Mouse (Mus musculus): ENCODE data around the gene Tmem184b. TPM values are rescaled to one million over a fixed set of nuclear protein-coding genes. Genes with fewer than 3 reads are reported as not detected.

Gene Tmem184b
- polyA plus RNA-seq, 1 experiment from 2014 or later, result 77.2 TPM

DNA sequence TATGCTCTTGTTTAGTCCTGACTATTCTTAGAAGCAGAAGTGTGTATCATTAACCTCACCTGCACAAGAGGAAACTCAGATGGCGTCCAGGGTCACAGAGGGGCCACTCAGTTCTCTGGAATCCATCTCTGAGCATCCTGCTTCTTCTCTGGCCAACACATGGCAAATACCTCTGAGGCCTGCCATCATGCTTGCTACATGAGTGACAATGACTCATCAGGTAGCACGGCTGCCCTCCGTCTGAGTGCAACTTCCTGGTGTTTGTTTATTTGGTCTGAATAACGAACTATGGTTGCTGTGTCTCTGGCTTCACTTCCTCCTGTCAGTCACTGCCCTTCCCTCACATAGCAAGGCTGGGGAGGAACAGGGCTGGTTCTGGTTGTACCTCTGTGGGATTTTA is 11.1 kb upstream of the Tmem184b start:
- 32% methylated on average over 4 of the region's 4 CpGs for WGBS
- Histone ChIP-seq H3K4me3 (no peak overlapping the region), H3K9ac (no peak overlapping the region), H3K36me3 (peaks cover 32% of the 10 kb centered on the region), H3K4me1 (replicated peaks) (peaks cover 8% of the 10 kb centered on the region), H3K27ac (ENCODE audit: poor library complexity, severe bottlenecking) (no peak overlapping the region), H3K27me3 (replicated peaks) (no peaks in the 10 kb centered on the region), H3K9me3 (replicated peaks) (no peaks in the 10 kb centered on the region), H3K4me2 (no peak overlapping the region)
- no peak for ATAC-seq (ENCODE audit: insufficient number of reproducible peaks, low FRiP score)

DNA sequence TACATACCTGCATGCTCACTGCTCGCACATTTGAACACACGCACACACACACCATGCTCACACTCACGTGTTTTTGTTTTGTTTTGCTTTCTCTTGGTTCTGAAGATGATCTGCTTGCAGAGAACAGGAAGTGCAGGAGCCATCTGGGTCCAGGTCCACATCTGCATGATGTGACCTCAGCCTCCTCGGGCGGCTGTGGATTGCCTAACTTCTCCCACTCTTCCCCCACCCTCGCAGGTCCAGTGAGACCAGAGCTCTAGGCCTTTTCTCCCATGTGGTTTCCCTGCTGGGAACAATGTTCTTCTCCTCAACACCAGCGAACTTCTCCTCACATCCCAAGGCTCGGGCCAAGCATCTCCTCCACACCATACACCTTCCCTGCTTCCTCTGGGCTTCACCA is 10.4 kb upstream of the Tmem184b start:
- Histone ChIP-seq H3K27me3 (replicated peaks) (no peaks in the 10 kb centered on the region), H3K4me1 (replicated peaks) (peaks cover 15% of the 10 kb centered on the region), H3K9ac (no peak overlapping the region), H3K4me2 (no peak overlapping the region), H3K4me3 (no peak overlapping the region), H3K27ac (ENCODE audit: poor library complexity, severe bottlenecking) (no peak overlapping the region), H3K9me3 (replicated peaks) (no peaks in the 10 kb centered on the region), H3K36me3 (peaks cover 25% of the 10 kb centered on the region)
- ATAC-seq (ENCODE audit: insufficient number of reproducible peaks, low FRiP score), result no peak
- WGBS, result 76% methylated on average over 8 of the region's 8 CpGs

DNA sequence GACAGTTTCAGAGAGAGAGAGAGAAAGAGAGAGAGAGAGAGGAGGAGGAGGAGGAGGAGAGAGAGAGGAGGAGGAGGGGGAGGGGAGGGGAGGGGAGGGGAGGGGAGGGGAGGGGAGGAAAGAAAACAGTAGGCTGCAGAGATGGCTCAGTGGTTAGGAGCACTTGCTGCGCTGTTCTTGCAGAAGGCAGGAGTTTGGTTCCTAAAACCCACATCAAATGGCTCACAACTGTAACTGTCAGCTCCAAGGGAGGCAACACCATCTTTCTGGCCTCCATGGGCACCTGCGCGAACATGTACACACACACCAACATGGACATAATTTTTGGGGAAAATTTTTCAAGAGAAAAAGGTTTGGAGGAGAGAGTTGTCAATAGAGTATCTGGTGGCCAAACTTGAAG is 9.8 kb upstream of the Tmem184b start:
- WGBS, result 96% methylated on average over 3 of the region's 3 CpGs
- Histone ChIP-seq H3K9ac (no peak overlapping the region), H3K4me3 (no peak overlapping the region), H3K36me3 (peaks cover 19% of the 10 kb centered on the region), H3K9me3 (replicated peaks) (no peaks in the 10 kb centered on the region), H3K4me1 (replicated peaks) (peaks cover 20% of the 10 kb centered on the region), H3K4me2 (no peak overlapping the region), H3K27me3 (replicated peaks) (no peaks in the 10 kb centered on the region), H3K27ac (ENCODE audit: poor library complexity, severe bottlenecking) (no peak overlapping the region)
- ATAC-seq (ENCODE audit: insufficient number of reproducible peaks, low FRiP score), result no peak

DNA sequence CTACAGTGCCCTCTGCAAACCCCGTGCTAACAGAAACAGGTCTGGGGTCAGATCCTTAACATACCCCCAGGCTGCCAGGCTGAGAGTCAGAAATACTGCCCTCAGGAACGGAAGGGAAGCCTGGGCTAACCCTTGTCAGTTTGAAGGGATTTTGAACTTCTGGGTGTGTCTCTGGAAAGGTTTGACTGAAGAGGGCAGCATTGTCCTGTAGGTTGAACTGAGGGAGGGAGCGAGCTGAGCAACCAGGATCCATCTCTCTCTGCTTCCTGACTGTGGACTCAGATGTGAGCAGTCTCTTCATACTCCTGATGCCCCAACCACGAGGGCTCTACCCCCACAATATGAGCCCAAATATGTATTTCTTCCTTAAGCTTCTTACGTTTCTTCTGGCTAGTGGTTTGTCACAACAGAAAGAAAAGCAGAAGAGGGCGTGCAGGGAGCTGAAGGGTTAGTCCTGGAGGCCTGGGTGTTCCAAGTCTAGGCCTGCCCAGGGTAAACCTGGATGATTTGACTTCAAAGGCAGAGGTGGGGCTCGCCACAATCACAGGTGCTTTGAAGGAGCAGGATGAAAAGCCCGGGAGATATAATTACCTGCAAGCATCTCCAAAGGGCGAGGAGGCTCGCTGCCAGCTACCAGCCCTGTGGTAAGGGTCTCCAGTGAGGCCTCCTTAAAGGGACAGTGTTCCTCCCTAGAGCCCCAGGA is 8.1 kb upstream of the Tmem184b start:
- Histone ChIP-seq H3K9ac (no peak overlapping the region), H3K4me2 (no peak overlapping the region), H3K27ac (ENCODE audit: poor library complexity, severe bottlenecking) (no peak overlapping the region), H3K36me3 (peaks cover 5% of the 10 kb centered on the region), H3K27me3 (replicated peaks) (no peaks in the 10 kb centered on the region), H3K4me1 (replicated peaks) (peaks cover 23% of the 10 kb centered on the region), H3K9me3 (replicated peaks) (no peaks in the 10 kb centered on the region), H3K4me3 (no peak overlapping the region)
- no peak for ATAC-seq (ENCODE audit: insufficient number of reproducible peaks, low FRiP score)
- 78% methylated on average over 10 of the region's 10 CpGs for WGBS

DNA sequence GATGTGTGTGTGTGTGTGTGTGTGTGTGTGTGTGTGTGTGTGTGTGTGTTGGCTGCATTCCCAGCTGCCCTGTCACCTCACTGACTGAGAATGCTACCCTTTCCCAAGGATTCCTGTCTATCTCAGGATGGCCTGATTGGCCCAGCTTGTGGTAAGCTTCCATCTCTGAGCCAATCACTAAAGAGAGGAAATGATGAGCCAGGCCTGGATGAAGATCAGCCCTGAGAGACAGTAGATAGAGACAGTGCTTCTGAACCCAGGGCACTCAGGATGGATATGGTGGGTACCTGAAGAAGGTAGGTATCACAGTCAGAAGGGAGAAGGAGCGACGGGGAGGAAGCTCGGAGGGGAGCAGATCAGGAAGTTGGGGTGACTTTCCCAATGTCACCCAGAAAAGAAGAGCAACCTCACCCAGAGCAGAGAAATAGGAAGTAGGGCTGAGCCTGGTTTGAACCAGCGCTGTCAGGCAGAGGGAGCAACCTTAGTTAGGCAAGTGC is 5.8 kb upstream of the Tmem184b start:
- Histone ChIP-seq H3K9me3 (replicated peaks) (no peaks in the 10 kb centered on the region), H3K36me3 (no peaks in the 10 kb centered on the region), H3K4me1 (replicated peaks) (peaks cover 22% of the 10 kb centered on the region), H3K27me3 (replicated peaks) (no peaks in the 10 kb centered on the region), H3K27ac (ENCODE audit: poor library complexity, severe bottlenecking) (peak overlapping the region; percentile 29), H3K9ac (no peak overlapping the region), H3K4me3 (no peak overlapping the region), H3K4me2 (0 out of 2 replicates have a peak overlapping the region, but pooled peaks have one; percentile 3)
- WGBS, result 79% methylated on average over 4 of the region's 4 CpGs
- peak; percentile 68 for ATAC-seq (ENCODE audit: insufficient number of reproducible peaks, low FRiP score)

DNA sequence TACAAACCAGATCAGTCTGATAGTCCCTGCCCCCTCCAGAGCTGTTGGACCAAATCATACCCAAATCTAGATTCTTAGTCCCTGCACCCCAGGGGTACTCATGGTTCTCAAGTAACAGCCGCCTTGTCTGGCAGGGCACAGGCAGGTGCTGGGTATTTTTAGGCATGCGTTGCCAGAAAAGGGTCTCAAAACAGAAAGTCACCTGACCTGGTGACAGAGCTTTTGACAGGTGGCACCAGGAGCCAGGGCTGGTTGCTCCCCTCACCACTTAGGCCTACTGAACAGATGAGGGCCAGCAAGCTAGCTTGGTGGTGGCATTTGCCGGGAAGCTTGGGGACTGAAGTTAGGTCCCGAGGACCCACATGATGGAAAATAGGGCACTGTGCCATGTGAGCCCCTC is 3.2 kb upstream of the Tmem184b start:
- Histone ChIP-seq H3K9me3 (replicated peaks) (no peaks in the 10 kb centered on the region), H3K4me3 (no peak overlapping the region), H3K27ac (ENCODE audit: poor library complexity, severe bottlenecking) (no peak overlapping the region), H3K9ac (no peak overlapping the region), H3K4me1 (replicated peaks) (peaks cover 35% of the 10 kb centered on the region), H3K27me3 (replicated peaks) (no peaks in the 10 kb centered on the region), H3K4me2 (no peak overlapping the region), H3K36me3 (no peaks in the 10 kb centered on the region)
- no peak for ATAC-seq (ENCODE audit: insufficient number of reproducible peaks, low FRiP score)
- WGBS, result 64% methylated on average over 4 of the region's 4 CpGs

DNA sequence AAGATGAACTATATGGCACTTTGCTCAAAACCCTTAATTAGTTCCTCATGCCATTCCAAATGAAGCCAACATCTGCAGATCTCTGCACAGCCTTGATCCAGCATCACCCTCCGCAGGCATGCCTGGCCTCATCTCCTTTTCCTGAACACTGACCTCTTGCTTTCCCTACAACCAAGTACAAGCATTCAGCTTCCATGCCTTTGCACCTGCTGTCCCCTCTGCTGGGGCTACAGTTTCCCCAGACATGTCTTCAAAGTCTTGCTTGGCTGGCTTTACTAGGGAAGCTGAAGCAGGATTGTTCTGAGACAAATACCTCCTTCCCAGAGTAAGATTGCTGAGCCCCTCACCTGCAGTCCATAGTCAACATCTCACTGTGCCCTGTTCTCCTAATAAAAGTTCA is 908 bp upstream of the Tmem184b start:
- Histone ChIP-seq H3K36me3 (no peaks in the 10 kb centered on the region), H3K4me2 (no peak overlapping the region; the same call in 1 of the 2 replicates), H3K27me3 (replicated peaks) (no peaks in the 10 kb centered on the region), H3K4me3 (no peak overlapping the region), H3K27ac (ENCODE audit: poor library complexity, severe bottlenecking) (no peak overlapping the region), H3K9ac (no peak overlapping the region), H3K9me3 (replicated peaks) (no peaks in the 10 kb centered on the region), H3K4me1 (replicated peaks) (peaks cover 56% of the 10 kb centered on the region)
- ATAC-seq (ENCODE audit: insufficient number of reproducible peaks, low FRiP score), result no peak
- 58% methylated on average over 1 of the region's 1 CpGs for WGBS

DNA sequence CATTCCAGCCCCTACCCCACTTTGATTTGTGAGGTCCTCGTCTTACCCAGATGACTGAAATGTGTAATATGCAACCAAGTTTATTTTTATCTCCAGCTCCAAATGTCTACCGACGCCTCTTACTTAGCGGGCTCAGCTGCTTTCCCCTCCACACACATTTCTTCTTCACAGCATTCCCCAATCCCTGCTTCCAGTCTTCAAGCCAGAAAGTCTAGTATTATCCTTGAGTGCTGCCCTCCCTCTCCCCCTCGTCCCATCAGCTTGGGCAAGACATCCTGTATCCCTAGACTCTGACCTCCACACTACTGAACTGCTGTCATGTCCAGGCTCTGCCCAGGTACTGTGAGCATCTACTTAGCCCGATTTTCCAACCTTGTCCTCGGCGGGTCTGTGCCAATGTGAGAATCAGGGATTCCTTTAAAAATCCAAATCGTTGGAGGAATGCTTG is 418 bp upstream of the Tmem184b start:
- no peaks in the 10 kb centered on the region for H3K27me3 ChIP-seq (replicated peaks)
- H3K36me3 ChIP-seq, result no peaks in the 10 kb centered on the region
- no peak for ATAC-seq (ENCODE audit: insufficient number of reproducible peaks, low FRiP score)
- H3K4me3 ChIP-seq, result peak overlapping the region; percentile 88
- peaks cover 56% of the 10 kb centered on the region for H3K4me1 ChIP-seq (replicated peaks)
- H3K9ac ChIP-seq, result peak overlapping the region; percentile 89
- 20% methylated on average over 9 of the region's 9 CpGs for WGBS
- peak overlapping the region; percentile 94 for H3K4me2 ChIP-seq
- H3K9me3 ChIP-seq (replicated peaks), result no peaks in the 10 kb centered on the region
- H3K27ac ChIP-seq (ENCODE audit: poor library complexity, severe bottlenecking), result peak overlapping the region; percentile 75

DNA sequence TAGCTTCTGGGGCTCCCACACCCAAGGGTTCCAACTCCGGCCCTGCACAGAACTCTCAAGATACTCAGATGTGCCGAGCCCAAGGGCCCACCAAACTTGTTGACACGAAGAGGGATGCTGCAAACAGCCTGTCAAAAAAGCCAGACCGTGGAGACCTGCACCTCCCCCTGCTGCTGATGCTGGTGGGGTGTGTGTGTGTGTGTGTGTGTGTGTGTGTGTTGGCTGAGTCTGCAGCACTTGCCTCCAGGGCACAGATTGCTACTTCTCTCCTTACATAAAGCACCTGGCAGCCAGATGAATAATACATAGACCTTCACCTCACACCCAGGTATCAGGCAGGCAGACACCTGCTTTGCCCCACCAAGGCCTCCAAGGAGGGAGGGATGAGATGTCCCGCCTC is 1.2 kb downstream of the Tmem184b start:
- Histone ChIP-seq H3K27ac (ENCODE audit: poor library complexity, severe bottlenecking) (0 out of 2 replicates have a peak overlapping the region, but pooled peaks have one; percentile 75), H3K9ac (peak overlapping the region; percentile 89), H3K9me3 (replicated peaks) (no peaks in the 10 kb centered on the region), H3K4me2 (peak overlapping the region; percentile 94), H3K4me1 (replicated peaks) (peaks cover 61% of the 10 kb centered on the region), H3K4me3 (peak overlapping the region; percentile 88), H3K36me3 (peaks cover 12% of the 10 kb centered on the region), H3K27me3 (replicated peaks) (no peaks in the 10 kb centered on the region)
- no peak for ATAC-seq (ENCODE audit: insufficient number of reproducible peaks, low FRiP score)
- 5% methylated on average over 5 of the region's 5 CpGs for WGBS

DNA sequence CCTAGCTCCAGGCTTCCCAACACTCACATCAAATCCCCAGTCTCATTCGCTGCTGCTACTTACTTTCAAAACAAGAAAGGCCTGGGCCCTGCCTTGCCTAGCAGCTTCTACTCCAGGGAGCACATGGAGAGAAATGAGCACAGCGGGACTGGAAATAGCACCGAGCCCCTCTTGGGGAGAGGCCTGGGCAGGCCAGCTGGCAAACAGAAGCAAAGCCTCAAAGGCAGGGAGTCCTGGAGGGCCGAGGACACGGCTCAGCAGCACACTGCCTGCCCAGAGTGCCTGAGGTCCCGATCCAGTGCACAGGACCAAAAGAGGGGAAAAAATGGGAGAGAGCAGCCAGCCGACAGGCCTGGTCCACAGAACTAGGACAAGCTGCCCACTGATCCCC is 2.4 kb downstream of the Tmem184b start:
- Histone ChIP-seq H3K27me3 (replicated peaks) (no peaks in the 10 kb centered on the region), H3K9ac (peak overlapping the region; percentile 70), H3K27ac (ENCODE audit: poor library complexity, severe bottlenecking) (peak overlapping the region; percentile 76), H3K4me3 (peak overlapping the region; percentile 12), H3K4me2 (peak overlapping the region; percentile 94), H3K9me3 (replicated peaks) (no peaks in the 10 kb centered on the region), H3K36me3 (peaks cover 12% of the 10 kb centered on the region), H3K4me1 (replicated peaks) (peaks cover 65% of the 10 kb centered on the region)
- no peak for ATAC-seq (ENCODE audit: insufficient number of reproducible peaks, low FRiP score)
- WGBS, result 55% methylated on average over 7 of the region's 7 CpGs

DNA sequence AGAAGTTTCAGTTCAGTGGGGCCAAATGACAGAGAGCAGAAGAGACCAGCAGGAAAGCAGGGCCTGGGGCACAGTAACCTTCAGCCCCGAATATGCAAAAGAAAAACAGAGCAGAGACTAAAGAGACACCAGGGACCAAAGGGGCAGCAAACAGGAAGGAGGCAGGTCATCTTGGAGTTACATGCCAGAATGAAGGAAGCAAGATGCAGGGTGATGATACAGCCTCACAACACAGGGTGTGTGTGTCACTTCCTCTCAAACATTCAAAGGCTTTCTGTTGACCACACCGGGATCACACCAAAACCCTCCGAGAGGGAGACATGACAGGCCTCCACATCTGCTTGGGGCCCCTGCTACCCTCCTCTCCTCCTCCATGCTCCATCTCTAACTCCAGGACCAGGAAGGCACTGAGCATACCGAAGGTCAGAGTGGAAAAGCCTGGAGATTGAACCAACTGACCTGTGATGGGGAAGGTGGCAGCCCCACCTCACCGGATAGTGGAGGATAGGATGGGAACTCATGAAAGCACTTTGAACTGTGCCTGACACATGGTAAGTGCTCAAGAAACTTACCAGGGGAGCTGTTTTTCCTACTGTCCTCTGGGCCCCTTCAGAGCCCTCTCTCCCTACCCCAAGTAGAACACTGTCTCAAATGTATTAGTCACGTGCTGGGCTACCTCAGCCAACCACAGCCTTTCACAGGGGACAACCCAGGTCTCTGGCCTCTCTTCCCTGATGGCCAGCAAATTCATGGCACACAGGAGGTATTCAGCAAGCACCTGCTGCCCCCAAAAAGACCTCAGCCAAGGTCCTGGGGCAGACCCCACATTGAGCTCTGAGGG is 3.0 kb downstream of the Tmem184b start:
- peaks cover 71% of the 10 kb centered on the region for H3K4me1 ChIP-seq (replicated peaks)
- H3K4me2 ChIP-seq, result peak overlapping the region; percentile 94
- H3K27ac ChIP-seq (ENCODE audit: poor library complexity, severe bottlenecking), result peak overlapping the region; percentile 76
- H3K9me3 ChIP-seq (replicated peaks), result no peaks in the 10 kb centered on the region
- no peak for ATAC-seq (ENCODE audit: insufficient number of reproducible peaks, low FRiP score)
- peak overlapping the region; percentile 12 for H3K4me3 ChIP-seq
- H3K36me3 ChIP-seq, result peaks cover 12% of the 10 kb centered on the region
- 48% methylated on average over 6 of the region's 6 CpGs for WGBS
- H3K9ac ChIP-seq, result peak overlapping the region; percentile 70
- H3K27me3 ChIP-seq (replicated peaks), result no peaks in the 10 kb centered on the region

Measured in heart, embryonic 12.5 days (tissue).